Mouse (Mus musculus) spleen, postnatal 4 days (tissue): ENCODE data around the gene Ncf1.

Source experiments
- DNase-seq, 2 experiments: peaks; one replicate each; pipeline ENCODE4 v3.0.0; 2022; ENCODE audit warnings: low spot score in 2 of 2

The Ncf1 gene

GRCm38 (mm10) chr5:134243661-134244436, 14.4 kb upstream of the Ncf1 start:
- no peak for DNase-seq

GRCm38 (mm10) chr5:134241831-134242230, 12.4 kb upstream of the Ncf1 start:
- DNase-seq, result no peak

GRCm38 (mm10) chr5:134237936-134238760, 8.7 kb upstream of the Ncf1 start:
- DNase-seq, result peak in 1 of 2 experiments; percentile 14

- no peak for DNase-seq
These were observed 8.1 kb upstream of the Ncf1 start for GRCm38 (mm10) chr5:134237508-134237907.

GRCm38 (mm10) chr5:134236796-134237195, 7.4 kb upstream of the Ncf1 start:
- DNase-seq, result peak in 1 of 2 experiments; percentile 72

- no peak for DNase-seq
These were observed 6.8 kb upstream of the Ncf1 start for GRCm38 (mm10) chr5:134236241-134236640.

- no peak for DNase-seq
These were observed 5.7 kb upstream of the Ncf1 start for GRCm38 (mm10) chr5:134235111-134235510.

GRCm38 (mm10) chr5:134234205-134234604, 4.8 kb upstream of the Ncf1 start:
- DNase-seq, result no peak

GRCm38 (mm10) chr5:134233244-134233651, 3.8 kb upstream of the Ncf1 start:
- DNase-seq, result no peak

GRCm38 (mm10) chr5:134232568-134232967, 3.1 kb upstream of the Ncf1 start:
- peak; percentile 60 to 82 for DNase-seq

GRCm38 (mm10) chr5:134232111-134232510, 2.7 kb upstream of the Ncf1 start:
- peak; percentile 70 to 79 for DNase-seq

GRCm38 (mm10) chr5:134231376-134231775, 2.0 kb upstream of the Ncf1 start:
- DNase-seq, result no peak

GRCm38 (mm10) chr5:134228249-134228638, 1.2 kb downstream of the Ncf1 start:
- DNase-seq, result no peak

- DNase-seq, result no peak
These were observed 1.7 kb downstream of the Ncf1 start for GRCm38 (mm10) chr5:134227574-134228248.

- DNase-seq, result no peak
These were observed 2.5 kb downstream of the Ncf1 start for GRCm38 (mm10) chr5:134226946-134227345.

- no peak for DNase-seq
These were observed 4.1 kb downstream of the Ncf1 start for GRCm38 (mm10) chr5:134225110-134225901.

- DNase-seq, result no peak
These were observed 7.7 kb downstream of the Ncf1 start for GRCm38 (mm10) chr5:134221708-134222150.

- no peak for DNase-seq
These were observed 8.1 kb downstream of the Ncf1 start for GRCm38 (mm10) chr5:134221278-134221677.

- DNase-seq, result no peak
These were observed 11.5 kb downstream of the Ncf1 start for GRCm38 (mm10) chr5:134217900-134218299.

GRCm38 (mm10) chr5:134214021-134214806, 15.2 kb downstream of the Ncf1 start:
- no peak for DNase-seq
